Mouse (Mus musculus): ENCODE measurements around the gene Shisa9.

Shisa9 gene

DNA sequence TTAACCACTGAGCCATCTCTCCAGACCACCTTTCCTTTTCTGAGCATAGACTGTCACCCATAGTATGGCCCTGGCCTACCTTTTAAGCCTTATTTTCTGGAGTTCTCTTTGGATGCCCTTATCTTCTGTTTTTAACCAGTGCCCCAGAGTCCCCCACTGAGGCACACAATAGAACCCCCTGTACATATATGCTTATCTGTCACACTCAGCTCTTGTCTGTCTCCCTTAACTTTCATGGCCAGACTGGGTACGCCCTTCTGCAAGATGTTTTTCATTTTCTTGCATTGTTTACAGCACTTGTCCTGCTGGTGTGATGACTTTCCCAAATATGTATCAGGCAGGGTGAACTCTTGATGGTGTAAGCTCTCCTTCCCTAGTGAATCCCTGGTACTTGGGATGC, 68.1 kb downstream of the Shisa9 start:
- no peak for DNase-seq (ENCODE audit: low spot score in 2 of 2)

- DNase-seq (ENCODE audit: low spot score in 2 of 2): no peak
These were observed 88.7 kb downstream of the Shisa9 start for GRCm38 (mm10) chr16:12072573-12072972.

GRCm38 (mm10) chr16:12076270-12076669, 92.4 kb downstream of the Shisa9 start:
- DNase-seq (ENCODE audit: low spot score in 2 of 2): no peak

- DNase-seq (ENCODE audit: low spot score in 2 of 2): no peak
These were observed 92.8 kb downstream of the Shisa9 start for GRCm38 (mm10) chr16:12076700-12077099.

DNA sequence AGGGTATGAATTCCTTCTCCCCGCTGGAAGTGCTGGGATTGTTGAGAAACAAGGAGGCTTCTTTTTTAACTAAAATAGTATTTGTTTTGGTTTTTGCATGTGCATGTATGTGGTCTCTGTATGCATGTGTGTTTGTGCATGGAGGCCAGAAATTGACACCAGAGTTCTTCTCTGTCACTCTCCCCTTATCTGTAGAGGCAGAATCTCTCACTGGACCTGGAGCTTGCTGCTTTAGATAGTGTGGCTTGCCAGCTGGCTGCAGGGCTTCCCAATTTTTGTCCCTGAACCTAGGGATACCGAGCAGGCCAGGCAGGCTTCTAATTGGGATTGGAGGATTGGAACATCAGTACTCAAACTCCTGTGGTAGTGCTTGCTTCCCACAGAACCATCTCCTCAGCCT, 99.2 kb downstream of the Shisa9 start:
- no peak for DNase-seq (ENCODE audit: low spot score in 2 of 2)

DNA sequence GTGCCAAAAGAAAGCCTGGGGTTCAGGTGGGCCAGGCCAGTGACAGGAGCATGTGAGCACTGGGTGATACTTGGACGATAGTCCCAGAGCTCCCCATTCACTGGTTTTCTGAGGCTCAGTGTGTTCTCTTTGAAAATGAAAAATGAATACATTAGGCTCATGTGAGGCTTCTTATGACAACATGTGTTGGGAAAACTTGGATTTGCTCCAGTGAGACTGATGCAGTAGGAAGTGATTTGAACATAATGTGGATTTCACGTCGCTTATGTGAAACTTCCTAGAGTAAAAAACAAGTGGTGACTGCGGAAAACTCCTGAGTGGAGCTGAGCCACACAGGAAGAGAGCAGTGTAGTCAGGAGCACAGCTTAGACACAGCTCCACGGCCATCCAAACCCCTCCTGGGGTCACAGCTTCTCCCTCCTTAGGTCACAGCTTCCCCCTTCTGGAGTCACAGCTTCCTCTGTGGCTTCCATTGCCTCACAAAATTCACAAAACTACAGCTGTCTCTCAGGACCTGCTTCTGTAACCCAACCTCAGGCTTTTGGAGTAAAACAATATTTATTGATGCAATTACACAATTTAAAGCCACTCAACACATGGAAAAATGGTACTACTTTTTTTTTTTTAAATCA, 106.8 kb downstream of the Shisa9 start:
- no peak for DNase-seq (ENCODE audit: low spot score in 2 of 2)

- no peak for DNase-seq (ENCODE audit: low spot score in 2 of 2)
These were observed 109.3 kb downstream of the Shisa9 start for GRCm38 (mm10) chr16:12093253-12093652.

DNA sequence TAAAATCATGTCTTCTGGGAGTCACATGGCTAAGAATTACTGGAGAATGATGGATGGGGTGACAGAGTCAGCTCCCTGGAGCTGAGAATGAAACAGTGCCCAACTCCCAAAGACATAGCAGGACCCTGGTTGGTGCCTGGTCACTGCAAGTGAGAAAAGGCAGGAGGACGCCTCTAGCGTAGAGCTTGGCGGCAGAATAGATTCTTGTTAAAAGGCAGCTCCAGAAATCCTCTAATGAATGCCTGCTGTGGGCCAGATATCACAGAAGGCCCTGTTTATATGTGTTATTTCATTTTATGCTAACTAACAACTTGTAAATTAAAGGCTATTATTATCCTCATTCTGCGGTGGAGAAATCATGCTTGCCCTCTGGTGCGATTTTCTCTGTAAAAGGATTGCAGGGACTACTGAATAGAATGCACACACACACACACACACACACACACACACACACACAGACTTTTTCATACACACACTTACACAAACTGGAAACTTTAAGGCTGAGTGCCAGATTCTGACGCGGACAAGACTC, 110.9 kb downstream of the Shisa9 start:
- no peak for DNase-seq (ENCODE audit: low spot score in 2 of 2)

- no peak for DNase-seq (ENCODE audit: low spot score in 2 of 2)
These were observed 111.5 kb downstream of the Shisa9 start for GRCm38 (mm10) chr16:12095365-12095764.

GRCm38 (mm10) chr16:12108436-12108835, 124.5 kb downstream of the Shisa9 start:
- no peak for DNase-seq (ENCODE audit: low spot score in 2 of 2)

DNA sequence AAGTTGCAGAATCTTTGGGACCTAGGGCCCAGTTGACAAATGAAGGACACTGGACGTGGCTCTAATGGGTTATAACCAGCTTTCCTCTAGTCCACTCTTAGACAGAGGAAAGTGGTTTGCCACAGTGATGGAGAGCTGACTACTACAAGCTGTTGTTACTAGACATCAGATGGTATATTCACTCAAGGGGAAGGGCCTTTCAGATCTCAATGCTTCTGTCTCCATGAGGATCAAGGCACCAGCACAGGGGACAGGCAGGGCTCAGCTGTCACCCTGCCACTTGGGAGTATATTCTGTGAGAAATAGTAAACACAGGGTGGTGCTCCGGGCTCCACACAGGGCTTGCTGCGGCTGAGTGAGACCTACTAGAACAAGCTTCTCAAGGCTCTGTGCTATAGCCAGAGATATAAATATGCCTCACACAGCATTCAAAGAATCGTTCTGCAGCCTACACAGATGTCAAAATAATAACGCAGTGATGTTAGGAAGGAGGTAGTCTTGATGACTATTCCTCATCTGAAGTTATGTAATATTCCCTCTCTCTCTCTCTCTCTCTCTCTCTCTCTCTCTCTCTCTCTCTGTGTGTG, 127.0 kb downstream of the Shisa9 start:
- no peak for DNase-seq (ENCODE audit: low spot score in 2 of 2)

DNA sequence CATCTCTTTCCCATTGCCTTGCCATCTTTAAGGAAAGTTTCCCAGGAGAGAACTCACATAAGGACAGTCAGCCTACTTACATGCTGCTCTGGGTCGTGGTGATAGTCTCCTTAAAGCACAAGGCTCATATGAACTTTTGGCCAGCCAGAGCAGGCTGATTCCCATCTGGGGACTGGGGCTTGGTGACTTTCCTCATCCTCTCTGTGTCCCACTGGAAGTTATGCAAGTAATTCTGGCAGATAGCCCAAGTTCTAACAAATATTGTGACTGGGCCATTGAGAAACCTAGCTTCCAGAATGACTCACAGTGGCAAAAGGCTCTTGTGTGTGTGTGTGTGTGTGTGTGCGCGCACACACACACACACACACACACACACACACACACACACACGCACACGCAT, 130.5 kb downstream of the Shisa9 start:
- no peak for DNase-seq (ENCODE audit: low spot score in 2 of 2)

DNA sequence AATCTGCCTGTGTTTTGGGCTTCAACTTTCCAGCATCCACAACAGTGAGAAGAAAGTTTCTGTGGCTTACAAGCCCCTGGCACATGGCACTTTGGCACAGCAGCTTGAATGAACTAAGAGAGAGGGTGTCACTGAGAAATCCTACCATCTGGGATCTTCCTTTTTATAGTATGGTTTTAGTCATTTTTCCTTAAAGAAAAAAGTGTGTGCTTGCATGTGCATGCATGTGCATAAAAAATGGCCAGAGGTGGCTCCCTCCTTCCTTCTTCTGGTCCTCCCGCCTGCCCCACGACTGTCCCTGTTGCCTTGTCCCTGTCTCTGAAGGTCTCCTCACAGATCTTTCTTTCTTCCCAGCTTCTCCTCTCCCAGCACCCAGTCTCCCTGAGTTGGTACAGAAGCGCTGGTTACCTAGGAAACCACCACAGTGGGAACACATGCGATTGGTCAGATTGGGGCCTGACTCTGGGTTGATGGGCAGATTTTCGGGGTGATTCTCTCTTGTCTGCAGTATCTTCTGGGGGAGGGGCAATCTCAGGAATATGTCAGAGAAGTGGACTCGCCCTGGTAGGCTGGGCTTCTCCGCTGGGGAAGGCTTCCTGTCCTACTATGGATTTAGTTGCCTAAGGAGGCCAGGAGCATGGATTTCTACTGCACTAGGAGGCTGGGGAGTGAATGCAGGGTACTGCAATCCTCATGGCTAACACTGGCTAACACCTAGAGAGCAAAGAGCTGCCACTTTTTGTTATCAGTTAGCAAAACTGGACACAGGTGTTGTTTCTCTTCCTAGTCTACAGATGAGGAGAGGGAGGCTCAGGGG, 131.3 kb downstream of the Shisa9 start:
- peak in 1 of 2 experiments; percentile 64 for DNase-seq (ENCODE audit: low spot score in 2 of 2)

DNA sequence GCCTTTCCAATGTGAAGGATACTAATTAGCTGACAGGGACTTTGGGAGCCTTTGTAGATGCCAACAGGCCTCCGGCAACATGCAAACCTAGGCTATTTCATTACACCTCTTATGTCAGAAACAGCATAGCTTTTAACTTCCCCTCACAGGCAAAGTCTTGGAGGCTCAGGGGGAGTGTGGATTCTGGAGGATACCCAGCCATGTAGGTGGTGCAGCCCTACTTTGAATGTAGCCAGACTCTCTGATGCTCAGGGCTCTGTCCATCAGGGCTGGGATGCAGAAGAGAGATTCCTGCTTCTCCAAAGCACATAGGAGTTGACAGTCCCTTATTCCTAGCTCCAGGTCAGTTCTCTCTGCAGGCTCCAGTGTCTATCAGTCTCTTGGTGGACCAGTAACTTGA, 133.0 kb downstream of the Shisa9 start:
- no peak for DNase-seq (ENCODE audit: low spot score in 2 of 2)

DNA sequence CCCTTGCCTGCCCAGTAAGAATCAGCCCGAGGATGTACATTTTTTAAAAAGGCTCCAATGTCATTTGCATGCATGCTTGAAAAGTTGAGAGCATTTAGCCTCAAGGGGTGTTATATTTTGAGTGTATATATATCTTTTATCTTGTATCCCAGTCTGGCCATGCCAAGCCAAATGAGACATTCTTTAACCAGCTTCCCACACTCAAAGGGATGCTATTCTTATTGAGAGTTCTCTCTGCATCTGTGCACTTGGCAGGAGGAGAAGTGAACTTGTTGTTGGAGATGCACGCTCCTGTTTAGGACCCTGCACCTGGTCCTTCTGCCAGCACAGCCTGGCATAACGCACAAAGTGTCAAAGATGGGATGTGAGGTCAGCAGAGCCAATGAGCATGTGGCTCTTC, 135.6 kb downstream of the Shisa9 start:
- no peak for DNase-seq (ENCODE audit: low spot score in 2 of 2)

DNA sequence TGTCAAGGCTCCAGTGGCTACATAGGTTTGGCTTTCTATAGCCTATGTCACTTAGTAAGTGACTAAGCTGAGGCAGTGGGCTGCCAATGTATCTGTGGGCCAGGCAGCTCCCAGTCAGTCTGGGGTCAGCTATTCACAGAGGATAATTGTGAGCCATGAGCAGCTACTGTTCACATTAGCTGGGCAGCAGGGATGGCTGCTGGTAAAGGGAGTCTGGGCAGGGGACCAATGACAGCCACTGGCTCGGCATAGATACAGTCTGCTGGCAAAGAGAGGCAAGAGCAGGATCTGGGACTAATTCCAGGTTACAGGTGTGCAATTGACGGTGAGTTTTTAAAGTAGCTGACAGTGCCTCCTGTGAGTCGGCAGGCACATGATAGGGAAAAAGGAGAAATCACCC, 145.9 kb downstream of the Shisa9 start:
- no peak for DNase-seq (ENCODE audit: low spot score in 2 of 2)

- peak; percentile 12 to 13 for DNase-seq (ENCODE audit: low spot score in 2 of 2)
These were observed 162.8 kb downstream of the Shisa9 start for GRCm38 (mm10) chr16:12146666-12147065.

- DNase-seq (ENCODE audit: low spot score in 2 of 2): no peak
These were observed 168.1 kb downstream of the Shisa9 start for GRCm38 (mm10) chr16:12151986-12152385.

DNA sequence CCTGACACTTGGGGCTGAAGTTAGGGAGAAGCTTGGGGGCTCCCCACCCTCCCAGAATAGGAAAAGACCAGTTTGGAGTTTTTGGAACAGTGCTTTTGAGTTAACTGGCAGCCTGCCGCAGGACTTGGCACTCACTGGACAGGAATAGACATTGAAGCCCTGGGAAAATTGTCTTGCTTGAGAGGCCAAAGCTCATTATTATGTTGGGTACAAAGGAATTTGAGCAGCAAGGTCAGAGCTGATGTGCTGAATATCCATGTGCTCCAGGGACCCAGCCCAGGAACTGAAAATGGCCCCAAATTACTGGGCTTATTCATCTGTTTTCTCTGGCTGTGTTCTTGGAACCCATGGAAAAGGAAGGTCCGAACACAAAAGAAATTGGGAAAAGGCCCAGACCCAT, 170.6 kb downstream of the Shisa9 start:
- peak; percentile 36 for DNase-seq (ENCODE audit: low spot score in 2 of 2)

GRCm38 (mm10) chr16:12173482-12174041, 189.6 kb downstream of the Shisa9 start:
- DNase-seq (ENCODE audit: low spot score in 2 of 2): no peak

DNA sequence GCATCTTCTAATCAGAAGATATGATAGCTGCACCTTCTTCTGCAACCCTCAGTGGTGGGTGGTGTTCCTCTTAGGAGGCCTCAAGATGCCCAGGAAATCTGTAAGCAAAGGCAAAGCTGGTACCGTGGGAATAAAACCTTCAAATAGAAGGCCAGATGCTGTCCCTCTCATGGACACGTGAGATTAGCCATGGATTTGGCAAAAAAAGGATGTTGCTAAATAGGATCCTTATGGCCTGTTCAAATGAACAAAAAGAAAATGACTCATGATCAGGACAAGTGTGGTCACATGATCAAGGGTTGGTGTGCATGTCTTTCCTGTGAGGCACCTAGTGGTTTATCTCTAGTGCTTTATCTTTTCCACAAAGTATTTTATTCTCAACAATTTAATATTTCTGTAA, 194.1 kb downstream of the Shisa9 start:
- DNase-seq (ENCODE audit: low spot score in 2 of 2): no peak

DNA sequence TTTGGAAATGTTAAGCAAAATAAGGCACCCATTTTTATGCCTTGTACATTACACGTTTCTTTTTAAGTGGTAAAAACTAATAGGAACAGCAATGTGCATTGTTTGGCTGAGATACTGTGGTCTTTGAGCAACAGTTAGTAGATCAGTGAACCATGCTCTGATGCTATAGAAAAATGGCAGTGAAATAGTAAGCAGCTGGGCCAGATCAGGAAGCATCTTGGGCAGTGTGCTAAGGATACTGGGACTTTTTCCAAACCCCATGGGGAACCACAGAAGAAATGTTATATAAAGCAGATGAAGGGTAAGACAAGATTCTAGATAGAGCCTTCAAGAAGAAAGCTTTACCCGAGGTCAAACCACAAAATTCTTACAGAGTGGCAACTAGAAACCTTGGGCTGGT, 205.8 kb downstream of the Shisa9 start:
- DNase-seq (ENCODE audit: low spot score in 2 of 2): no peak
